Mouse (Mus musculus) lung, postnatal 25 days (tissue): Measurements from ENCODE around the gene Sun1.
A peak's percentile ranks its signal among the peaks of the same experiment; 100 is the strongest.

Experiments used
- DNase-seq: peaks from one replicate; pipeline ENCODE4 v3.0.0; 2022; ENCODE audit warnings: low spot score

Sun1 gene

DNA sequence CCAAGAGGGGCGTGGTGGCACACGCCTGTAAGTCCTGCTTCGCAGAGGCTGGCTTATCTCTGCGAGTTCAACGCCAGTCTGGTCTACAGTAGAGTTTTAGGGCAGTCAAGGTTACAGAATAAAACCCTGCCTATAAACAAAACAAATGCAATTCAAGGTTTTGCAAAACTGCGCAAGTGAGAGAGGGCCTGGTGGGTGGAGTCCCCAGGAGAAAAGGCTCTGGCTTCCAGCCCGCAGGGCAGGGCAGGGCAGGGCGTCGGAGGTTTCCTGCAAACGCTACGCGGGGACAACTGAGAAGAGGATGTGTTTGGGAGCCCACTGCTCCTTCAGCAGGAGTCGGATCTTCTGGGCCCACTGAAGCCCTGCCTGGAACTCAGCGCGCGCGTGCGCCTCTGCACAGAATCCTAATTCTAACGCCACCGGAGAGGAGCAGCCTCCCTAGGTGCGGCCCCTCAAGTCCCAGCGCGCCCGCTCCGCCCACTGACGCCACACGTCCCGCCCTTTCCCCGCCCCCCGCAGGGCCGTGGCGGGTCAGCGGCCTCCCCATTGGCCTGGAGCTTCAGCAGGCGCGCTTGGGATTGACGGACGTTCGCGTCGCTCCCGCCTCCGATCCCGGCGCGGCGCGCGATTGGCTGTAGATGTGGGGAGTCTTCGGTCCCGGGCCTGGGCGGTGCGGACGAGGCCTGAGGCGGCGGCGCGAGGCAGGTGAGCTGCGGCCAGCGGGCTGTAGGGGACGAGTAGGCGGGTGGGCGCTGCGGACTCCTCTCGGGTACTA lies at the start of gene Sun1:
TSS of gene Sun1 (plus strand) at position 643 of the 775 bp plus-strand sequence.
- DNase-seq = peak; percentile 98

- DNase-seq = no peak
Measured at GRCm38 (mm10) chr5:139160899-139161298, 39.5 kb upstream of the Sun1 start.

DNA sequence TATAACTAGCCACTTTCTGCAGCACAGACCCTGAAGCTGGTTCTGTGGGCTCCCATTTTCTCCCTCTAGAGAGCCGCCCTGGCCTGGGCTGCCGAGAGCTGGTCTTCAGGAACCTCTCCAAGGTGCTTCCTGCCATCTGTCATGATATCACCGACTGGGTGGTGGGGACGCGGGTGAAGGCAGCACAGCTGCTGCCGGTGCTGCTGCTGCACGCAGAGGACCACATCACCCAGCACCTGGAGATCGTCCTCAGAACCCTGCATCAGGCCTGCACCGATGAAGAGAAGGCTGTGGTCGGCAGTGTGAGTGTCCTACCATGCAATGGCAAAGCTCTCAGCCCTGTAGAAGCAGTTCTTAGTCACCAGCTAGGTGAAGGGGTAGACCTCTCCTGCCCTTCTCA lies 38.8 kb upstream of the Sun1 start:
- no peak for DNase-seq

DNA sequence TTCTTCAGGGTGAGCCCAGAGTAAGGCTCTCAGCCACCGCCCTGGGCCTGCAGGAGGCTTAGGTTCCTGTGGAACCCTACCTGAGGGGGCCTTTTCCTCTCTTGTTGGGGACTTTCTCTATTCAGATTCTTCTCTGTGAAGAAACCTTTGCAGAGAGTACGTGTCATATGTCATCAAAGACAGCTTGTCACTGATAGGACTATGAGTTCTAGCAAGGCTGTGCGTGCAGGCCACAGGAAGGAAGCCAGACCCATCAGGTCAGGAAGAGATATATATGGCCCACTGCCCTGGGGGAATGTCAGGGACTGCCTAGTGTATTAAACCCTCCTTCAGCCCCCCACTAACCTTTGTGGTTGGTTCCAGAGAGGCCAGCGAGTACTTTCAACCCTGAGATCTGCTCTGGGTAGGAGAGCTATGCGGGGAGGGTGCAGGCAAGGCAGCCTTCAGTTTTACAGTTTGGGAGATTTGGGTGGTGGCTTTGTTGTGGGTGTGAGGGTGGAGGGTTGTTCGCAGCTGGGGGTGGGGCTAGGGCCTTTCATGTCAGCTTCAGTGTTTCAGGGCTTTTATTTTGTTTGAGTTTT lies 33.6 kb upstream of the Sun1 start:
- no peak for DNase-seq

GRCm38 (mm10) chr5:139167548-139167947 lies 32.9 kb upstream of the Sun1 start:
- no peak for DNase-seq

DNA sequence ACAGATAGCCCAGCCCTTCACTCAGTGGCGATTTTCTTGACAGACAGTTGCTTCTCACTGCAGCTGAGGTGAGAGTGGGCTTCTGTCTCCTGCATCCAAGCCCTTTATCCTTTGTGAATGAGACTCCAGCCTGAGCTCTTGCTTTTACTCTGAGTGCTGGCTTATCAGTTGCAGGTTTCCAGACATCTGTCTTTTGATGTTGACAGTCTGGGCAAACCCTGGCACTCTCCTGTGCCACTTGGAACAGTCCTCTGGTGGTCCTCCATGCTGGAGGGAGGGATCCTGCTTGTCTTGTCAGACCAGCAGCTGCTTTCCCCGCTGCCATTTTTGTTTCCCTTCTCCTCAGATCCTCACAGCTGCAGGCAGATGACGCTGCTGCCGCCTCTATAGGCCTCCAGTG lies 28.5 kb upstream of the Sun1 start:
- DNase-seq = no peak

GRCm38 (mm10) chr5:139174141-139174540 lies 26.3 kb upstream of the Sun1 start:
- DNase-seq = no peak

- DNase-seq = peak; percentile 39
Measured at GRCm38 (mm10) chr5:139174556-139175547, 25.6 kb upstream of the Sun1 start.

DNA sequence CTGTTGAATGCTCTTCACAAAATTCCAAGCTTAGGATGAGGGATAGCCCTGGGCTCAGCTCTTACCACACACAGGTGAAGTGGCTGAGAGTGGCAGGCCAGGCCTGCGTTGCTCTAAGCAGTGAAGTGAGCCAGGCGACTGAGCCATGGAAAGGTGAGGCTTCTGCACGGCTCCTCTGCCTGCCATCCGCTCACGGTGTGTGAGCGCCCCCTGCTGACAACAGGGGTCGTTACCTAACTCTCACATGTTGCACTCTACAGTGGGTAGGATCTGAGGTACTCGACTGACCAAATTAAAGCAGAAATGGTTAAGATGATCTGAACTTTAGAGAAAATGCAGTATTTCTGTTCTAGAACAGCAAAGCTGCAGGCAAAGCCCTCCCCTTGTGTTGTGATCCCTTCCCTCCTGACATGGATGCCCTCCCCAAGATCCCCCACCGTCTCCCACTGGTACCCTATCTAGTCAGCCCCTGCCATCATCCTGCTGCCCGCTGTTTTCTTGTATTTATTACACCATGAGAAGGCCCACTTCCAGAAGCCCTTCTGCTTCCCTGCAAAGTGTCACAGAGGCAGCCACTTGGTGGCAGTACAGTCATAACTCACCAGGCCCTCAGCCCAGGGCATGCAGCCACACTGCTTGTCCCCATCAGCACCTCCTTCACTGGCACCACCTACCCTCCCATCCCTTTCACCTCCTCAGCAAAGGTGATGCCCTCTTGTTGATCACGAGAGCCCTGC lies 21.4 kb upstream of the Sun1 start:
- peak; percentile 78 for DNase-seq

- DNase-seq = no peak
Measured at GRCm38 (mm10) chr5:139183131-139183530, 17.3 kb upstream of the Sun1 start.

GRCm38 (mm10) chr5:139183601-139184000 lies 16.8 kb upstream of the Sun1 start:
- no peak for DNase-seq

DNA sequence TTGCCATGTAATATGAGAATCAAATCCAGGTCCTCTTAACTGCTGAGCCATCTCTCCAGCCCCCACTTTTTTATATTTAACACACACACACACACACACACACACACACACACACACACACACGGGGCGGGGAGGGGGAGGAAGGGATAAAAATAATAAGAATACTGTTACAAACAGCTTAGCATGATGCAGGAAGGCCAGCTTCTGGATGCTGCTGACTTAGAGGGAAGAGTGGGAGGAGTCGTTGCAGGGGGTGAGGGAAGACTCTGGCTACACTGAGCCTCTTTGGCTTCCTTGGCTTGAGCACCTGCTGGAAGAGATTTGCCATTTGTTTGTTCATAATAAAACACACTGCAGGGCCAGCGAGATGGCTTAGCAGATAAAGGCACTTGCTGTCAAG lies 15.5 kb upstream of the Sun1 start:
- DNase-seq = no peak

DNA sequence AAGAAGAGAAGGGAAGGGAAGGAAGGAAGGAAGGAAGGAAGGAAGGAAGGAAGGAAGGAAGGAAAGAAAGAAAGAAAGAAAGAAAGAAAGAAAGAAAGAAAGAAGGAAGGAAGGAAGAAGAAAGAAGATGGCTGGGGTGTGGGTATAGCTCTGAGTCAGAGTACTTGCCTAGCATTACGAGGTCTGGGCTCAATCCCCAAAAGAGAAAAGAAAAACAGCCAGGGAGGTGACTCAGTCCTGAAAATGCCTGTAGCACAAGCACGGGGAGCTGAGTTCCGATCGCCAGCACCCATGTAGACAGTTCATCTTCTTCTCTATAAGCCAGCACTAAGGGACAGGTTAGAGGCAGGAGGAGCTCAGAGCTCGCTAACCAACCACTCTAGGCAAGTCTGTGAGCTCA lies 10.7 kb upstream of the Sun1 start:
- DNase-seq = no peak

GRCm38 (mm10) chr5:139190958-139191357 lies 9.5 kb upstream of the Sun1 start:
- no peak for DNase-seq

- no peak for DNase-seq
Measured at GRCm38 (mm10) chr5:139198779-139199178, 1.7 kb upstream of the Sun1 start.

- DNase-seq = no peak
Measured at GRCm38 (mm10) chr5:139199636-139199994, 822 bp upstream of the Sun1 start.

GRCm38 (mm10) chr5:139200770-139201569 lies 533 bp downstream of the Sun1 start:
- DNase-seq = no peak

- no peak for DNase-seq
Measured at GRCm38 (mm10) chr5:139202127-139202526, 1.7 kb downstream of the Sun1 start.

GRCm38 (mm10) chr5:139203312-139203711 lies 2.9 kb downstream of the Sun1 start:
- no peak for DNase-seq

GRCm38 (mm10) chr5:139206081-139206480 lies 5.6 kb downstream of the Sun1 start:
- no peak for DNase-seq

- no peak for DNase-seq
Measured at GRCm38 (mm10) chr5:139206525-139206924, 6.1 kb downstream of the Sun1 start.
